Mouse (Mus musculus) CD4-positive helper T cell, adult 2 months (primary cell): ENCODE data around the gene Fggy.

Experiments used
- DNase-seq: peaks from one replicate; pipeline ENCODE4 v3.0.0-alpha.2; 2012; ENCODE audit warnings: low read depth, missing footprints, low spot score

Fggy gene

GRCm38 (mm10) chr4:95778528-95778927, 221.2 kb downstream of the Fggy start:
- no peak for DNase-seq

- no peak for DNase-seq
Measured at GRCm38 (mm10) chr4:95784146-95784895, 227.0 kb downstream of the Fggy start.

GRCm38 (mm10) chr4:95787609-95788008, 230.3 kb downstream of the Fggy start:
- no peak for DNase-seq

- no peak for DNase-seq
Measured at GRCm38 (mm10) chr4:95788867-95789266, 231.6 kb downstream of the Fggy start.

GRCm38 (mm10) chr4:95791913-95792475, 234.7 kb downstream of the Fggy start:
- DNase-seq: no peak

GRCm38 (mm10) chr4:95793647-95794328, 236.5 kb downstream of the Fggy start:
- no peak for DNase-seq

GRCm38 (mm10) chr4:95794651-95795050, 237.3 kb downstream of the Fggy start:
- no peak for DNase-seq

- no peak for DNase-seq
Measured at GRCm38 (mm10) chr4:95795283-95795682, 238.0 kb downstream of the Fggy start.

GRCm38 (mm10) chr4:95819650-95820049, 262.3 kb downstream of the Fggy start:
- no peak for DNase-seq

DNA sequence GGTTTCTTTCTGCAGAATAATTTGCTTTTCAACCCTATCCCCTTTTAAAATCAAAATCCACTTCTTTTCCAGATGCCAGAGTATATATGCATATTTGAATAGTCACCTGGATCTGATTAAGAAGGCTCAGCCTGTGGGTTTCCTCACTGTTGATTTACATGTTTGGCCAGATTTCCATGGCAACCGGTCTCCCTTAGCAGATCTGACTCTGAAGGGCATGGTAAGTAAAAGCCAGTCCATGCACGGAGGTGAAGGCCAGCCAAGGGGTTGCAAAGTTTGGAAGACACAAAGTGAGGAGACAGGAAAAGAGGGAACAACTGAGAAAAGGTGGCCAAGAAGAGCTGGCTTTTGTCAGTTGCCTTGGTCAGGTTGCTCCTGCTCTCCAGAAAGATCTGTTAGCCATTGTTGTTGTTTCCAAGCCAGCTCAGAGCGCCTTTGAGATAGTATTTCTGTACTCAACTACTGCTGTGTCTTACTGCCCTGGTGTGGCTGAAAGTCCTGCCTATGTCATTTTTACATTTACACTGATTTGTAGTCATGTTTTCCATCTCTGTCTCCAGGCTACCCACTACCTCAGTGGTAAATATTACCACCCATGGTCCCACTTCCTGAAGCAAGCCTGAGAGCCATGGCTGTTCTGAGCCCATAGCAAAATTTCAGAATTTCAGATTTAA, 264.7 kb downstream of the Fggy start:
- DNase-seq: no peak

DNA sequence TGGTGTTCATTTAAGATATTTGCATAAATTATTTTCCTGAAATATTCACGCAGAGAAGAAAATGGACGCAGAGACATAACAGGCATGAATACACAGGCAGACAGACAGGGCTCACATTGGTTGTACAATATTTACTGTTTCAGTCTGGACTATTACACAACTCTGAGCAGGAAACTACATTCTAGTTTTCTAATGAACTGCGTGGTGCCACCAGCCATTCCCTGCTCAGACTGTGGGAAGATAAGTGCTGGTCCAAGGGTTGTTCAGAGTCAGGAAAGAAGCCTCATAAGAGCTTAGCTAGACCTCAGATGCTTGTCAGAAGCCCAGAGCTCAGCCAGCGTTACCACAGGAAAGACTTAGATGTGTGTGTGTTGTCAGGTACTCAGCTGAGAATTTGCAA, 270.9 kb downstream of the Fggy start:
- no peak for DNase-seq

GRCm38 (mm10) chr4:95830320-95830719, 273.0 kb downstream of the Fggy start:
- no peak for DNase-seq

DNA sequence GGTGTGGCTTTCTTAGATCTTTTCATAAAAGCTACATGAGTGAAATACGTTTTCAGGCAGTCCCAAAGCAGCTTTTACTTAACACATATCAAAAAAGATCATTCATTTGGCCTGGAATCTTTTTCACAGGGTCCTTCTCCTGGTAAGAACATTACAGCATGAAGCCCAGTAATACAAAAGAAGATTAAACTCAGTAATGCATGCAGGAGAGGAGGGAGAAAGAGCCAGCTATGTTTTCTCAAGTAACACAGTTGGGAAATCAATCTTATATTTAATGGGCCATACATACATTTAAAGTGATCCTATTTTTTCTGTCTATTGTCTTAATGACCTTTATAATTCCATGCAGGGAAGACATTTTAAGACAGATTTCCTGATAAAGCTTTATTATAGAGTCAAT, 282.6 kb downstream of the Fggy start:
- DNase-seq: no peak

GRCm38 (mm10) chr4:95840389-95841053, 283.2 kb downstream of the Fggy start:
- DNase-seq: no peak

GRCm38 (mm10) chr4:95845981-95846617, 288.8 kb downstream of the Fggy start:
- DNase-seq: no peak

- DNase-seq: no peak
Measured at GRCm38 (mm10) chr4:95847219-95847618, 289.9 kb downstream of the Fggy start.

DNA sequence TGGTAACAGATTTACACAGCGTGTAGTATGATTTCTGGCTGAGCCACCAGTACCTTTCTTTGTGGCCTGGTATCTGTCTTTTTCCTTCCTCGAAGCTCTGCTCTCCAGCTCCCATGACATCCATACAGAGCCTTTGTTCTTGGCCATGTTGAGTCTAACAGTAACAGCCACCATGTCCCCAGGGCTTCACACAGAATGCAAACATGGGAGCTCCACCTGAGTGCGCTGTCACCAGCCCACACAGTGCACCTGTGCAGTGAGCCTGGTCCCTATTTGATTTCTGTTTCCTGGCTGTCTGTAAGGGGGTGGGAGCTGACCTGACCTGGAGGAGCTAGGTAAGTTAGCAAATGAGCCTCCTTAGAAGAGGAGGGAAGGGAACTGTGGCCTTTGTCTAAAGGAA, 290.4 kb downstream of the Fggy start:
- no peak for DNase-seq

DNA sequence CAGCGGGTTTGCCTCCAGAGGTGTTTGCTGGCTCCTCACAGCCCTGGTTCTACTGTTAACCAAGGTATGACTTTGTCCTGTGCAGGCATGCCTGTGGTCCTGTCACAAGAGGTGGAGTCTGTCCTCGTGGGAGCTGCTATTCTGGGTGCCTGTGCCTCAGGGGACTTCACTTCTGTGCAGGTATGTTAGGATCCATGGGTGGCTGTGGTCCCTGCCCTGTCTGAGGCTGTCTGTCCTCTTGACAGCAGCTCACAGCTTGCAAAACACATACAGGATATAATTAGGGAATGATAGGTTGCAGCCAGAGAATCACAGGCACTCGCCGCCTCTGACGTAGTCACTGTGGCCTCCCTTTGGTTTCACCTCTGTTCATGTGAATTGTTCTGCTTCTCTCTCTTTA, 292.2 kb downstream of the Fggy start:
- no peak for DNase-seq

DNA sequence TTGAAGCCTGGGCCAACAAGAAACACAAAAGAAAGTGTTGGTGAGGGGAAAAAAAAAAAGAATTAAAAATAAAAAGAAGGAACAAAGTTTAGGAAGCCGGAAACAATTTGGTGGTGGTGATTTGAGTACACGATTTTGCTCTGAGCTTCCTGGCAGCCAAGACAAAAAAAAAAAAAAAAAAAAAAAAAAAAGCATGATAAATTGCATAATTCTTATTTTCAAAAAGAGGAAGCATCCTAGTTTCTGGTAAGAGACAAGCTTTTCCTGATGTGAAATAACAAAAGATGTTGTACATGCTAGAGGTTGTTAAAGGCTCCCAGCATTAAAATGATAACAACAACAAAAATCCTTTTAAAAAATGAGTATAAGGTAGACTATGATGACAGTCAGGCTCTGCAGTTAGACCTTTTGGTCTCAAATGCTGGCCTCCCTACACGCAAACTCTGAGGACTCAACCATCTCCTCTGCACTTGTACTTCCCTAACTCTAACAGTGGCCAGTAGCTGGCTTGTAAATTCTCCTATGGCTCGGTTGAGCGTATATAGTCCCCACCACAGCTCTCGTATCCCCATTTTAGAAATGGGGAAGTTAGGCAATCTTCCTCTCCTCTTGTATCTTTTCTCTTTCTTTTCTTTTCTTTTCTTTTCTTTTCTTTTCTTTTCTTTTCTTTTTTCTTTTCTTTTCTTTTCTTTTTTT, 292.9 kb downstream of the Fggy start:
- no peak for DNase-seq

DNA sequence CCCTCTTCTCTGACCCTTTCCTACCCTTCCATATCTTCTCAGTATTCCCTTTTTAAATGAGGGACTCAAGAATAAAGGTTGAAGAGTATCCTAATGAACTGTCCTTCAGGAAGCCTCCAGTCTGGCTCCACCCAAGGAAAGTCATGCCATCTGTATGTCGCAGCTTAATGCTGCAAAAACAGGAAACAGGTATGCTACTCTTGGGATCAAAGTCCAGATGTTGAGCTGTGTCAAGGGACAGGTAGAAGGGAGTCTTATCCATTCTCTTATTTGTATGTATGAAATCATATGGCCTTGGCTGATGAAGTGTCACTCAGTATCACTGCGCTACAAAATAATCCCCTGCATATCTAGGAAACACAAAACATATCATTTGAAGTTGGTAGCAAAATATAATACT, 294.9 kb downstream of the Fggy start:
- no peak for DNase-seq

- no peak for DNase-seq
Measured at GRCm38 (mm10) chr4:95856008-95856407, 298.7 kb downstream of the Fggy start.
